Mouse (Mus musculus) R1 (cell line): ENCODE measurements around the gene Pde9a.

Experiments used
- DNase-seq: peaks from one replicate; pipeline ENCODE4 v3.0.0-alpha.2; 2018; ENCODE audit warnings: low read depth, low spot score

Gene Pde9a

GRCm38 (mm10) chr17:31466854-31467253, 80.8 kb downstream of the Pde9a start:
- peak; percentile 61 for DNase-seq

GRCm38 (mm10) chr17:31468496-31468895, 82.5 kb downstream of the Pde9a start:
- no peak for DNase-seq

GRCm38 (mm10) chr17:31470766-31471418, 84.9 kb downstream of the Pde9a start:
- no peak for DNase-seq

GRCm38 (mm10) chr17:31474388-31474787, 88.4 kb downstream of the Pde9a start:
- no peak for DNase-seq

GRCm38 (mm10) chr17:31478606-31479005, 92.6 kb downstream of the Pde9a start:
- peak; percentile 68 for DNase-seq

GRCm38 (mm10) chr17:31479108-31479844, 93.3 kb downstream of the Pde9a start:
- DNase-seq: peak; percentile 52

- DNase-seq: no peak
Measured at GRCm38 (mm10) chr17:31486616-31487198, 100.7 kb downstream of the Pde9a start.

- DNase-seq: peak; percentile 48
Measured at GRCm38 (mm10) chr17:31487433-31488060, 101.5 kb downstream of the Pde9a start.

GRCm38 (mm10) chr17:31491355-31491754, 105.3 kb downstream of the Pde9a start:
- DNase-seq: no peak

- DNase-seq: peak; percentile 86
Measured at GRCm38 (mm10) chr17:31492416-31492815, 106.4 kb downstream of the Pde9a start.

- DNase-seq: no peak
Measured at GRCm38 (mm10) chr17:31494989-31495388, 109.0 kb downstream of the Pde9a start.

- no peak for DNase-seq
Measured at GRCm38 (mm10) chr17:31497726-31498125, 111.7 kb downstream of the Pde9a start.

GRCm38 (mm10) chr17:31499725-31500124, 113.7 kb downstream of the Pde9a start:
- no peak for DNase-seq

- DNase-seq: no peak
Measured at GRCm38 (mm10) chr17:31500416-31500815, 114.4 kb downstream of the Pde9a start.

- no peak for DNase-seq
Measured at GRCm38 (mm10) chr17:31500908-31501307, 114.9 kb downstream of the Pde9a start.

GRCm38 (mm10) chr17:31502261-31502927, 116.4 kb downstream of the Pde9a start:
- DNase-seq: no peak

- DNase-seq: no peak
Measured at GRCm38 (mm10) chr17:31503337-31503736, 117.3 kb downstream of the Pde9a start.

- peak; percentile 56 for DNase-seq
Measured at GRCm38 (mm10) chr17:31503936-31504335, 117.9 kb downstream of the Pde9a start.

- DNase-seq: peak; percentile 31
Measured at GRCm38 (mm10) chr17:31505013-31505412, 119.0 kb downstream of the Pde9a start.

GRCm38 (mm10) chr17:31506282-31506681, 120.3 kb downstream of the Pde9a start:
- no peak for DNase-seq

GRCm38 (mm10) chr17:31510944-31511343, 124.9 kb downstream of the Pde9a start:
- peak; percentile 62 for DNase-seq
